Mouse (Mus musculus) heart, postnatal 0 days (tissue): ENCODE measurements around the gene Tmem33. TPM values are rescaled to one million over a fixed set of nuclear protein-coding genes. Genes with fewer than 3 reads are reported as not detected.

ENCODE experiments used
- ATAC-seq: fragments of 200-750 bp; cut with Nextera tagmentation; 2 replicates; pipeline ENCODE4 v1.8.0; 2017; ENCODE audit warnings: low read depth, moderate number of reproducible peaks, moderate library complexity; ENCODE audit not compliant: insufficient read depth
- DNase-seq: peaks from one replicate; pipeline ENCODE4 v3.0.0-alpha.2; 2016; ENCODE audit warnings: low spot score
- H3K27ac ChIP-seq: fragments of 300-500 bp; sonication (generic); 2 replicates; pipeline ENCODE4 v1.5.1; 2014; ENCODE audit warnings: low read depth, mild to moderate bottlenecking
- H3K27me3 ChIP-seq: fragments of 300-500 bp; sonication (generic); 2 replicates; pipeline ENCODE4 v1.6.1; 2014; ENCODE audit warnings: low read length, mixed read lengths; ENCODE audit not compliant: control insufficient read depth, insufficient read depth
- H3K36me3 ChIP-seq: fragments of 300-500 bp; sonication (generic); replicated peaks from 2 replicates; pipeline ENCODE4 v1.6.1; 2014; ENCODE audit warnings: low read length, mixed read lengths; ENCODE audit not compliant: control insufficient read depth, insufficient read depth
- H3K4me1 ChIP-seq: fragments of 300-500 bp; sonication (generic); 2 replicates; pipeline ENCODE4 v1.6.1; 2014; ENCODE audit warnings: antibody characterized with exemption; ENCODE audit not compliant: control insufficient read depth, insufficient read depth
- H3K4me2 ChIP-seq: fragments of 300-500 bp; sonication (generic); 2 replicates; pipeline ENCODE4 v1.6.1; 2014; ENCODE audit warnings: low read depth, mild to moderate bottlenecking, low read length, moderate library complexity
- H3K4me3 ChIP-seq: fragments of 300-500 bp; sonication (generic); 2 replicates; pipeline ENCODE4 v1.5.1; 2014; ENCODE audit warnings: low read depth, low read length
- H3K9ac ChIP-seq: fragments of 300-500 bp; sonication (generic); replicated peaks from 2 replicates; pipeline ENCODE4 v1.6.1; 2014; ENCODE audit warnings: low read depth, low read length, mixed read lengths
- H3K9me3 ChIP-seq: fragments of 300-500 bp; sonication (generic); replicated peaks from 2 replicates; pipeline ENCODE4 v1.6.1; 2016; ENCODE audit warnings: low read length; ENCODE audit not compliant: control insufficient read depth
- CTCF ChIP-seq: IDR thresholded peaks from 2 replicates; pipeline ENCODE4 v1.5.1; 2016; ENCODE audit warnings: antibody characterized with exemption, control low read depth, low read depth
- EP300 ChIP-seq: IDR thresholded peaks from 2 replicates; pipeline ENCODE4 v1.6.1; 2016; ENCODE audit warnings: antibody characterized with exemption, low read depth
- WGBS: fragments of 180-500 bp; shearing (Covaris S2); extraction: QIAGEN DNeasy Blood & Tissue Kit; methylation state at CpG from one replicate; pipeline ENCODE4 v1.1.7; 2014; 5-methylcytosine and 5-hydroxymethylcytosine counted together
- polyA plus RNA-seq: library from polyadenylated mRNA; unstranded; fragments of >200 nt; fragmentation: Nextera tagmentation; extraction: Ambion mirVana; gene quantifications from 2 replicates; pipeline ENCODE4 v1.2.1, GENCODE M21; 2015
- total RNA-seq: library from RNA; depleted of rRNA; stranded (reverse); fragments of >200 nt; gene quantifications from 2 replicates; pipeline ENCODE4 v1.2.3, GENCODE M21; 2014; ENCODE audit warnings: low replicate concordance; rRNA removed

Tmem33 gene
- total and polyA plus RNA-seq, 2 experiments from 2014 or later = 24.9 to 42.7 TPM

- Histone ChIP-seq H3K4me3 (no peak overlapping the region), H3K9ac (0 out of 2 replicates have a peak overlapping the region, but pooled peaks have one; percentile 15), H3K27me3 (no peaks in the 10 kb centered on the region), H3K36me3 (peaks cover 8% of the 10 kb centered on the region), H3K27ac (no peak overlapping the region), H3K9me3 (no peaks in the 10 kb centered on the region), H3K4me1 (peaks cover 7% of the 10 kb centered on the region; the same call in 1 of the 2 replicates), H3K4me2 (no peak overlapping the region)
- ATAC-seq (no peak), DNase-seq (no peak)
- 47% methylated on average over 3 of the region's 3 CpGs for WGBS
- no peak; the same call in 1 of the 2 replicates for TF ChIP-seq CTCF
- no peak for TF ChIP-seq EP300
Observed at GRCm38 (mm10) chr5:67311811-67312521, 51.6 kb downstream of the Tmem33 start.

DNA sequence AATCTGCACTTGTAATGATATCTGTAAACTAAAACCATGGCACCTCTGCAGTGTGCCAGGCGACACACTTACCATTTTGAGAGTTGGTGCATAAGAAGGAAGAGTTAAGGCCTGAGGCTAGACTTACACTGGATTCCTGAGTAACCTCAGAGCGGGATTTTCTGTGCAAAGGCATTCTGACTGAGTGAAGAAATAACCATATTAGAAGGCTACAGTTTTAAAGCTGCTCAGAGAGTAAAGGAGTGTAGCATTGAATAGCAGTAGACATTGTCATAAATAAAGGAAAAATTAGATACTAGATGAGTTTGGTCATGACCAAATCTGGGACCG, 52.1 kb downstream of the Tmem33 start:
- Histone ChIP-seq H3K9me3 (no peaks in the 10 kb centered on the region), H3K4me1 (peaks cover 7% of the 10 kb centered on the region; the same call in 1 of the 2 replicates), H3K27ac (no peak overlapping the region), H3K36me3 (peaks cover 12% of the 10 kb centered on the region), H3K4me3 (no peak overlapping the region), H3K9ac (no peak overlapping the region), H3K4me2 (no peak overlapping the region), H3K27me3 (no peaks in the 10 kb centered on the region)
- DNase-seq (no peak), ATAC-seq (no peak)
- TF ChIP-seq EP300 = no peak
- TF ChIP-seq CTCF = no peak
- 93% methylated on average over 3 of the region's 3 CpGs for WGBS

DNA sequence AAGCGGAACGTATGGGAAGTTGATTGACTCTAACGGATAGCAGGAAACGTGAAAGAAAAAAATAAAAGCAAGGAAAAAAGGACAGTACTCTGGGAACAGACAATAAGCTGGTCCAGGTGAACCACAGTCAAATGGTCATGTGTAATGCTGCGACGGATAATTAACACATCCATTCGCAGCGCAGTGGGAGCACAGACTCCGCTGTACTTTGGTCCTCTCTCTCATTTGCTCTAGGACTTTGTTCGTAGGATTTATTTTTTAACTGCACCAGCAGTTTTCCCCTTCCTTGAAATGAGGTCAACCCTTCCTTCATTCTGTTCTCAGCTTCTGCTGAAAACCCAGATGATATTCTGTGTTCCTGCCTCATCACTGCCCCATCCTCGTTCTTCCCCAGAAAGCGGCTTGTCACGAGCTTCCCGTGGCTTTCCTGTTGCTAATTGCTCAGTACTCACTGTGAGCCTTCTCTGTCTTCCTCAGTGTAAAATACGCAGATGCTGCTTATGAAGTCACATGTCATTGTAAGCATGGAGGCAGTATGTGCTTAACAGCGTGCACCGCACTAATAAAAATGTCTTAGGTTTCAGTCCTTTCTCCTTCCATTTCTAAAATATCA, 61.4 kb downstream of the Tmem33 start:
- H3K9ac ChIP-seq = no peak overlapping the region
- H3K9me3 ChIP-seq = no peaks in the 10 kb centered on the region
- no peak for DNase-seq
- no peak overlapping the region for H3K27ac ChIP-seq
- 87% methylated on average over 17 of the region's 17 CpGs for WGBS
- H3K27me3 ChIP-seq = no peaks in the 10 kb centered on the region
- TF ChIP-seq EP300 = no peak
- no peak for TF ChIP-seq CTCF
- H3K4me1 ChIP-seq = no peaks in the 10 kb centered on the region
- no peak for ATAC-seq
- no peak overlapping the region for H3K4me2 ChIP-seq
- no peak overlapping the region for H3K4me3 ChIP-seq
- peaks cover 27% of the 10 kb centered on the region for H3K36me3 ChIP-seq

DNA sequence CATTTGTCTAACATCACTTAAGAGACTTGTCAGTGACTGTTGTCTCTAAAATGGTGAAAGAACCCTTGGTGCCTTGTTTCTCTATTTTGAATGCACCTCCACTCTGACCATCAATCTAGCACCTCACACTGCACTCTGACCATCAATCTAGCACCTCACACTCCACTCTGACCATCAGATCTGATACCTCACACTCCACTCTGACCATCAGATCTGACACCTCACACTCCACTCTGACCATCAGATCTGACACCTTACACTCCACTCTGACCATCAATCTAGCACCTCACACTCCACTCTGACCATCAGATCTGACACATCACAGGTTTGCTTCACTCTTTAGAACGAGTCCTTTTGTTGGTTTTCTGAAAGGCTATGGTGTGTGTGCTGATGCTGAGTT, 63.7 kb downstream of the Tmem33 start:
- Histone ChIP-seq H3K4me2 (no peak overlapping the region), H3K36me3 (peaks cover 12% of the 10 kb centered on the region), H3K27me3 (no peaks in the 10 kb centered on the region), H3K27ac (no peak overlapping the region), H3K9ac (no peak overlapping the region), H3K9me3 (no peaks in the 10 kb centered on the region), H3K4me1 (no peaks in the 10 kb centered on the region), H3K4me3 (no peak overlapping the region)
- WGBS = 57% methylated on average over 1 of the region's 1 CpGs
- ATAC-seq = no peak
- DNase-seq = no peak
- TF ChIP-seq CTCF = no peak
- no peak for TF ChIP-seq EP300

- no peak for ATAC-seq
Observed at GRCm38 (mm10) chr5:67340811-67341210, 80.4 kb downstream of the Tmem33 start.

More at GRCm38 (mm10) chr5:67340811-67341210, 80.4 kb downstream of the Tmem33 start:
- Histone ChIP-seq H3K9ac (no peak overlapping the region), H3K9me3 (no peaks in the 10 kb centered on the region), H3K4me1 (no peaks in the 10 kb centered on the region), H3K36me3 (peaks cover 60% of the 10 kb centered on the region), H3K4me3 (no peak overlapping the region), H3K27ac (no peak overlapping the region), H3K4me2 (no peak overlapping the region), H3K27me3 (no peaks in the 10 kb centered on the region)
- DNase-seq = no peak
- TF ChIP-seq EP300 = no peak
- TF ChIP-seq CTCF = no peak
- WGBS = 87% methylated on average over 6 of the region's 6 CpGs

Other genes starting within 250 kb of the Tmem33 start
- gene Phox2b, start 161.3 kb upstream of the Tmem33 start, total RNA-seq = not detected in 2 replicates
- 0.08 TPM in 1 of 2 replicates, not detected in the other for gene Phox2b, start 161.3 kb upstream of the Tmem33 start, polyA plus RNA-seq
- 81.6 and 87.2 TPM in 2 replicates for gene Slc30a9, start 46.4 kb downstream of the Tmem33 start, total RNA-seq
- gene Slc30a9, start 46.4 kb downstream of the Tmem33 start, polyA plus RNA-seq = 121 TPM in 2 replicates
- gene Bend4, start 167.7 kb downstream of the Tmem33 start, total RNA-seq = 11.2 and 13.3 TPM in 2 replicates
- gene Bend4, start 167.7 kb downstream of the Tmem33 start, polyA plus RNA-seq = 5.8 and 6.8 TPM in 2 replicates